Mouse (Mus musculus) adrenal gland, adult (tissue): ENCODE results near the gene Tssk2.

Source experiments
- DNase-seq, 2 experiments: peaks; one replicate each; pipeline ENCODE4 v3.0.0; 2022 to 2023; ENCODE audit warnings: low spot score in 1 of 2; ENCODE audit not compliant: inconsistent age in 2 of 2

The Tssk2 gene

DNA sequence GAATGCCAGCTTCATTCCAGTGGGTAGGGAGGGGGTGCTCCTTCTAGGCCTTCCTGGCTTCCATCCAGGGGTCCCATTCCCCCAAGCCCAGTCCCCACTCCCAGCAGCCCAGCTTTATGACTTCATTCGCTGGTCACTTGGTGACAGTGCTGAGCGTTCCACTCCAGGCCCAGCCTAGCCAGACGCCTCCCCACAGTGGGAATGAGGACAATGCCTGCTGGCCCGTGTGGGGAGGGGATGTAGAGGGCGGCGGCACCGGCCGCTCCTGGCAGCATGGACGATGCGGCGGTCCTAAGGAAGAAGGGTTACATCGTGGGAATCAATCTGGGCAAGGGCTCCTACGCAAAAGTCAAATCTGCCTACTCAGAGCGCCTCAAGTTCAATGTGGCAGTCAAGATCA is at the start of gene Tssk2, which contains the start of gene Dgcr2:
Tssk2 (plus strand) TSS at position 176 of the 400 bp plus-strand sequence.
Dgcr2 (minus strand) TSS at position 101 of the 400 bp plus-strand sequence.
- DNase-seq = no peak

DNA sequence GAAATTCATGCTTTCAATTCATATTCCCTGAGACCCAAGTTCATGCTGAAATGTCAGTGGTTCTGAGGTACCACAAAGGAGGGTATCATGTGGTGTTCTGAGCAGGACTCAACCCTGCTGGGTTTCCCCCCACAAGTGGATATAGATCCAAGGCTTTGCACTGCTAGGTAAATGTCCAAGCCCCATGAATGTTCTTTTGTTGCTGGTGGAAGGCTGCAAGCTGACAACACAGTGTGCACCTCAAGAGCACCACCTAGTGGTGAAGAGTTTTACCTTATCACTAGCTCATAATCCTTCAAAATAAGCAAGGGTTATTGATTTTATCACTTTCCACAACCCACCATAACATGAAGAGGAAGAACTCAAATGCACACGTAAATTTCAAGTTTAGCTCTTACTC is 49.5 kb upstream of the Tssk2 start:
- peak in 1 of 2 experiments; percentile 75 for DNase-seq

DNA sequence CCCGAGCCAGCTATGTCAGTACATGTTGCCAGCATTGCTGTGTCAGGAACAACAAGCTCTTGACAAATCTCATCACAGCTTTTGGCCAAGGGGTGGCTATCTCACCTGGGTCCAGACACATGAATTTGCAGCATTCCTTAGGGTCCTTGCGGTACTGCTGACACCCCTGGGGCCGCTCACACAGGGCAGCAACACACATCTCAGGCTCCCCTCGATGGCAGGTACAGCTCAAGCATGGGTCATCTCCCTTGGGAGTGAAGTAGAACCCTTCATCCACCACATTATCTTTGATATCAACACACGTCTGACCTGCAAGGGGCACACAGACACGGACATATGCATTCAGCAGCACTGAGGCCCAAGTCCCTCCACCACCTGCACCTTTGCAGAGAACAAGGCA is 49.0 kb upstream of the Tssk2 start:
- no peak for DNase-seq

GRCm38 (mm10) chr16:17851331-17851730 is 47.1 kb upstream of the Tssk2 start:
- no peak for DNase-seq

DNA sequence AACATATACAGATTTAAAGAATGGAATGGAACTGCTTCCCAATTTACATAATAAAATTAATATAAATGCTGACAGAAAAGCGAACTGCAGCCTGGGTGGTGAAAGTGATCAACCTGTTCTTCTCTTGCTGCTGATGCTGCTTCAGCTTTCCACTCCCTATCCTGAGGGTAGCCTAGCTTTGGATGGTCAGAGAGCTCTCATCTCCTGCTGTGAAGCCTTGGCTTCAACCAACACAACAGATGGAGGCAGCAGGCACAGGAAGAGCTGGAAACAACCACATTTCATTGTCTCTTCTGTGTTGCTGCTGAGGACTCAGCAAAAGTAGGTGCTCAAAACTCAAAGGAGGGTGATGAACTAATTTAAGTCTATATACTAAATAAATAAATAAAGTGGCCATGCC is 46.6 kb upstream of the Tssk2 start:
- no peak for DNase-seq

GRCm38 (mm10) chr16:17853263-17853662 is 45.2 kb upstream of the Tssk2 start:
- DNase-seq = no peak

- no peak for DNase-seq
Measured at GRCm38 (mm10) chr16:17857157-17857556, 41.3 kb upstream of the Tssk2 start.

GRCm38 (mm10) chr16:17858592-17858991 is 39.8 kb upstream of the Tssk2 start:
- no peak for DNase-seq

GRCm38 (mm10) chr16:17865293-17865692 is 33.1 kb upstream of the Tssk2 start:
- DNase-seq = no peak

GRCm38 (mm10) chr16:17865770-17866169 is 32.7 kb upstream of the Tssk2 start:
- no peak for DNase-seq

DNA sequence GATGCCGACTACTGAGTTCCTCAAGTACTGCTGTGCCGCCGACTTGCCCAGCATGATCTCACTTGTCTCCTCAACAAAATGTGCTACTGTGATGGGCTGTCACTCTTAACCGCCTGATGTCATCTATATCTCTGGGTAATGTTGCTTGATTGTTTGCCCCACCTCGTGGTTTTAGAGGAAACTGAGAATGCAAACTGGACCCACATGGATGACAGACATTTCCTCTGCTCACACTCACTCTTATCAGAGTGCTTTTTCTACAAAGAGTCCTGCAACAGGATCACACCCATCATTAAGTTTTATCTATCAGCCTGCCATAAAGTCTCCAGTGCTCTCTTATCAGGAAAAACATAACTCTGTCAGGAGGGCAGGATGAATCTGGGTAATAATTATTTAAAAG is 27.2 kb upstream of the Tssk2 start:
- no peak for DNase-seq

GRCm38 (mm10) chr16:17872995-17873394 is 25.4 kb upstream of the Tssk2 start:
- no peak for DNase-seq

DNA sequence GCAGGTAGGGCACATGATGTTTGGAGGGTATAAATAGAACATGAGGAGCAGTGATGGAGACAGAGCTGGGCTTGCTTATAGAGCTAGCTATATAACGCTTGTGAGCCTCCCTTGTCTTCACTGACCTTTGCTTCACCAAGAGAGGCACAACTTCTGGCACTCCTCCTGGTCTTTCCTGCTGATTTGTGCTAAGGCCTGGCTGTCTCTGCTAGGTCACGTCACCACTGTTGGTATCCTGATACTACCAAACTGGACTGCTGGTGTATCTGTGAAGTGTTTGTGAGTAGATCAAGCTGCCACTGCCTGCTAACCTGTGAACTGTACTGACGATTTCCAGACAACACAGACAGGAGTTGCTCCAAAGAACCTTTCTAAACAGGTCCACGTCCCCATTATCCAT is 23.3 kb upstream of the Tssk2 start:
- no peak for DNase-seq

GRCm38 (mm10) chr16:17876096-17876495 is 22.3 kb upstream of the Tssk2 start:
- no peak for DNase-seq

- no peak for DNase-seq
Measured at GRCm38 (mm10) chr16:17879571-17879970, 18.9 kb upstream of the Tssk2 start.

DNA sequence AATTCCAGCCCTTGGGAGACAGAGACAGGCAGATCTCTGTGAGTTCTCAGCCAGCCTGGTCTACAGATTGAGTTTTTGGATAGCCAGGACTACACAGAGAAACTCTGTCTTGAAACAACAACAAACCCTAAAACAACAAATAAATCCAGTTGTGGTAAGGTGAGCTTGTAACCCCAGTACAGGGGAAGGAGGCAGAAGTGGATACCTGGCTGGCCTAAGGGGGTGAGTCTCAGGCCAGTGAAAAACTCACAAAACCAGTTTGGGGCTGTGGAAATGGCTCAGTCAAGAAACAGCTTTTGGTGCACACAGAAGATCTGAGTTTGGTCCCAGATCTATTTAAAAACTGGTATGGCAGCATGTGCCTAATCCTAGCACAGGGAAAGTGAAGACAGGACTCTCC is 16.2 kb upstream of the Tssk2 start:
- DNase-seq = no peak

GRCm38 (mm10) chr16:17884116-17884515 is 14.3 kb upstream of the Tssk2 start:
- no peak for DNase-seq

DNA sequence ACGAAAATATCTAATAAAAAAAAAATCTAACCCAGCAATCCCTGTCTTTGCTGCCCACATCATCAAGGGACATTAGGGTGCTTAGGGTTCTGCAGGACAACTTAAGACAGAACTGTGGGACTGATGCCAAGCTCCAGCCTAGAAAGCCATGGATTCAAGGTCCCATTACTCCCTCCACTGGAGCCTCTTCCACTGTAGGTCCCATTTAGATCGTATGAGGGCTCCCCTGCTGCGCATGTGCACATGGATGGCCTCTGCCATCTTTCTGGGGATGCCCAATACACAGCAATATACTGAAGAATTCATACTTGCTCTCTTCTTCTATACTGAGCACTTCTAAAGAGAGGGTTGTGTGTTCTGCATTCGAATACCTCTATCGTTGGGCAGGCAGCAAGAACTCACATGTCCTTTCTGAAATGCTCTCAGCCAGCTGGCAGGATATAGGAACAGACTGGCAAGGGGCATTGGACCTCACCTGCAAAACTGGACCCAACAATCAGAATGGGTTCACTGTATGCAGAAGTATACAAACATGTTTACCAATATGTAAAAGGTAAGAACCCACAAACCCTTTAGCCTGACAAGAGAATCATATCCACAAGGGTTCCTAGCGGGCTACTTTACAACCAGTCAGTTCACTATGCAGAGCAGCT is 8.6 kb upstream of the Tssk2 start:
- DNase-seq = peak in 1 of 2 experiments; percentile 35

- DNase-seq = peak in 1 of 2 experiments; percentile 38
Measured at GRCm38 (mm10) chr16:17890342-17890727, 8.1 kb upstream of the Tssk2 start.

DNA sequence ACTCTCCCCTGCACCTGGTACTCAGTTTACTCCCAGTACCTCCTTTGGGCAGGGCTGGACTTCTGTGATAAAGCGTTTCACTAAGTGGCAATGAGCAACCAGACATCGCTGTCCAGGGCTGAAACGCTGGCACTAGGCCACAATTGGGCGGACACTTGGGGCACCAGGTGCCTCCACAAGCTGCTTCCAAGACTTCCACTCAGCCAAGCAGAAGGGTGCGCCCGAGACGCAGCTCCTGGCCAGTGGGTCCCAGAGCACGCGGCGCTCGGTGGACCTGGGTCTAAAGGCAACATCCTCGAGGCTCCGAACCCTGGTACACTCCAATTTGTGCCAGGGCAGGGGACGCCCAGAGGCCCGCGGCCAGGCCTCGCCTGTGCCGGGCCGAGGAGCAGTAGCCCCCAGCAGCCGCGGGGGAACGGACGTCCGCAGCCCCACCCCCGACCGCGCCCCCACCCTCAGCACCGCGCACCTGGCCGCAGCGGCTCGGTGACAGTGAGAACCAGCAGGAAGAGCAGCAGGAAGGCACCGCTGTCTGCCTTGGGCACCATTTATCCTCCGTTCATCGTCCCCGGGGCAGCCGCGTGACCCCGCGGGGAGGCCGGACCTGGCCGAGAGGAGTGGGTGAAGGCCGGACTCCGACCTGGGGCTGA is 7.4 kb upstream of the Tssk2 start:
- DNase-seq = peak; percentile 86 to 95

DNA sequence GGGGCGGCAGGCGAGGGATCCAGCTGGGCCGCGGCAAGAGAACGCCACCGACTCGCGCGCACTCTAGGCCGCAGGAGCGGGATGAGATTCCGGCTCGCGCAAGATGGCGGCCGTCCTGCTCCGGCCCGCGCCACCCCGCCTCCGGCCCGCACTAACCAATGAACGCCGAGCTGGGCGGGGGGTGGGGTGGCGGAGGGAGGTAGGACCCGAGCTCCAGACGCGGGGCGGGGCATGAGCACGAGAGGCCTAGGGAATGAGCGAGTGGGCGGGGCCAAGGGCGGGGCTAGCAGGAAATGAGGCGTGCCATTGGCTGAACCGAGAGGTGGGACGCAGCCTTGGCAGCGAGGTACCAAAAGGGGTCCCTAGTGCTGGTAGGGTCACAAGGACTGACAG is 6.9 kb upstream of the Tssk2 start, which contains the start of gene Gm20518:
Gm20518 (minus strand) TSS at position 105 of the 393 bp plus-strand sequence.
- DNase-seq = peak; percentile 99

DNA sequence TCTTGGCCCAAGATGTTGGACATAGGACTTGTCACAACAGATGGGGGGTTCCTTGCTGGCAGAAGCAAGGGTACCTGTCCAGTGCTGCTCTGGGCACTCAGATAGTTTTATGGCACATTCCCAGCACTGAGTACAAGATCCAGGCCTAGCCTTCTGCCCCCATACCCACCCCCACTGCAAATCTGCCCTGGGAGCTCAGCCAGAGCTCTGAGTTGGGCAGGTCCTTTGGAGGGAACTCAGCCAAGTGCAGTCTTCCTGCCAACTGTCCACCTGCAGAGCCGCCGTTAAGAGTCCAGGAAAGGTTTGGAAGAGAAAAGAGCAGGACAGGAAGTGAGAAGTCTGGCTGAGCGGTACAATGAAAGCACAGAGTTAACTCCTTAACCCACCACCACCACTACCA is 5.8 kb upstream of the Tssk2 start:
- DNase-seq = peak in 1 of 2 experiments; percentile 52

DNA sequence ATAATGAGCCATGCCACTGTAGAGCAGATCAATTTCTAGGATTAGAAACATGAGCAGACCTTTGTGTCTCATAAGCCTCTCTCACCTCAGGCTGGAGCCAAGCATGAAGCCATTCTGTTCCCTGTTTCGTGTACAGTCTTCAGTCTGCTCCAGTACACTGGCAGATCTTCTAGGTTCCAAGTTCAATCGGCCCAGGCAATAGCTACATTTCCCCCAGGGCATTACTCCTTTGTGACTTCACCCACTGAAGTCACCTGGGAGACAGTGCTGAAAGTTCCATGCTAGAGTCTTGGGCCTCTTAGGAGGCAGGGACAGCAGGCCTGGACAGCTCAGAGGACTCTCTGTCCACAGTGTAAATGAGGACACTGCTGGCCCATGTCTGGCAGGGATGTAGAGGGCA is 4.5 kb upstream of the Tssk2 start, which contains the start of gene Tssk1:
Tssk1 (plus strand) TSS at position 301 of the 400 bp plus-strand sequence.
- DNase-seq = no peak
